Mouse (Mus musculus): ENCODE data around the gene F930015N05Rik.

Gene F930015N05Rik

GRCm38 (mm10) chr11:64436412-64436727 is at the start of gene F930015N05Rik:
TSS of gene F930015N05Rik (minus strand) at chr11:64436653.
- DNase-seq (ENCODE audit: low spot score): no peak

GRCm38 (mm10) chr11:64481445-64481844 is 45.0 kb upstream of the F930015N05Rik start:
- no peak for DNase-seq (ENCODE audit: low spot score)

GRCm38 (mm10) chr11:64473679-64474078 is 37.2 kb upstream of the F930015N05Rik start:
- no peak for DNase-seq (ENCODE audit: low spot score)

GRCm38 (mm10) chr11:64470689-64471088 is 34.2 kb upstream of the F930015N05Rik start:
- no peak for DNase-seq (ENCODE audit: low spot score)

GRCm38 (mm10) chr11:64468737-64469136 is 32.3 kb upstream of the F930015N05Rik start:
- no peak for DNase-seq (ENCODE audit: low spot score)

- no peak for DNase-seq (ENCODE audit: low spot score)
These were observed 25.3 kb upstream of the F930015N05Rik start for GRCm38 (mm10) chr11:64461746-64462145.

- DNase-seq (ENCODE audit: low spot score): no peak
These were observed 12.3 kb upstream of the F930015N05Rik start for GRCm38 (mm10) chr11:64448586-64449315.

- DNase-seq (ENCODE audit: low spot score): no peak
These were observed 8.8 kb upstream of the F930015N05Rik start for GRCm38 (mm10) chr11:64445227-64445626.

GRCm38 (mm10) chr11:64442701-64443100 is 6.2 kb upstream of the F930015N05Rik start:
- no peak for DNase-seq (ENCODE audit: low spot score)

- DNase-seq (ENCODE audit: low spot score): peak; percentile 54
These were observed 5.7 kb upstream of the F930015N05Rik start for GRCm38 (mm10) chr11:64442119-64442518.

GRCm38 (mm10) chr11:64438909-64439308 is 2.5 kb upstream of the F930015N05Rik start:
- no peak for DNase-seq (ENCODE audit: low spot score)

- DNase-seq (ENCODE audit: low spot score): no peak
These were observed 1.3 kb upstream of the F930015N05Rik start for GRCm38 (mm10) chr11:64437721-64438120.

GRCm38 (mm10) chr11:64436791-64437298 is 392 bp upstream of the F930015N05Rik start:
- DNase-seq (ENCODE audit: low spot score): no peak

- no peak for DNase-seq (ENCODE audit: low spot score)
These were observed 674 bp downstream of the F930015N05Rik start for GRCm38 (mm10) chr11:64435546-64436411.

GRCm38 (mm10) chr11:64434611-64435545 is 1.6 kb downstream of the F930015N05Rik start, which contains the start of gene Hs3st3a1:
TSS of gene Hs3st3a1 (plus strand) at chr11:64435332.
- peak; percentile 3 for DNase-seq (ENCODE audit: low spot score)

GRCm38 (mm10) chr11:64418969-64419368 is 17.5 kb downstream of the F930015N05Rik start:
- DNase-seq (ENCODE audit: low spot score): no peak

GRCm38 (mm10) chr11:64400534-64401093 is 35.8 kb downstream of the F930015N05Rik start:
- DNase-seq (ENCODE audit: low spot score): no peak

GRCm38 (mm10) chr11:64397612-64398011 is 38.8 kb downstream of the F930015N05Rik start:
- DNase-seq (ENCODE audit: low spot score): no peak

- DNase-seq (ENCODE audit: low spot score): no peak
These were observed 39.5 kb downstream of the F930015N05Rik start for GRCm38 (mm10) chr11:64396949-64397348.

- peak; percentile 72 for DNase-seq (ENCODE audit: low spot score)
These were observed 40.0 kb downstream of the F930015N05Rik start for GRCm38 (mm10) chr11:64396331-64396881.

- DNase-seq (ENCODE audit: low spot score): no peak
These were observed 50.1 kb downstream of the F930015N05Rik start for GRCm38 (mm10) chr11:64386333-64386732.
